Mouse (Mus musculus) forebrain, embryonic 13.5 days (tissue): ENCODE measurements around the gene 1700056E22Rik. TPM values are rescaled to one million over a fixed set of nuclear protein-coding genes. Genes with fewer than 3 reads are reported as not detected.

ENCODE experiments used
- ATAC-seq: fragments of 200-750 bp; cut with Nextera tagmentation; 2 replicates; pipeline ENCODE4 v1.8.0; 2017
- H3K27ac ChIP-seq: fragments of 300-500 bp; sonication (generic); 2 replicates; pipeline ENCODE4 v1.5.1; 2015; ENCODE audit warnings: inconsistent platforms, mild to moderate bottlenecking, moderate library complexity
- H3K27me3 ChIP-seq: fragments of 300-500 bp; sonication (generic); 2 replicates; pipeline ENCODE4 v1.6.1; 2015; ENCODE audit warnings: mild to moderate bottlenecking, inconsistent platforms
- H3K36me3 ChIP-seq: fragments of 300-500 bp; sonication (generic); 2 replicates; pipeline ENCODE4 v1.6.1; 2015; ENCODE audit warnings: mild to moderate bottlenecking, inconsistent platforms; ENCODE audit not compliant: poor library complexity, severe bottlenecking
- H3K4me1 ChIP-seq: fragments of 300-500 bp; sonication (generic); 2 replicates; pipeline ENCODE4 v1.6.1; 2015; ENCODE audit warnings: inconsistent platforms
- H3K4me2 ChIP-seq: fragments of 300-500 bp; sonication (generic); 2 replicates; pipeline ENCODE4 v1.6.1; 2015; ENCODE audit warnings: inconsistent platforms, mild to moderate bottlenecking, moderate library complexity
- H3K4me3 ChIP-seq: fragments of 300-500 bp; sonication (generic); 2 replicates; pipeline ENCODE4 v1.5.1; 2015; ENCODE audit warnings: mild to moderate bottlenecking, inconsistent platforms
- H3K9ac ChIP-seq: fragments of 300-500 bp; sonication (generic); 2 replicates; pipeline ENCODE4 v1.6.1; 2015; ENCODE audit warnings: mild to moderate bottlenecking, inconsistent platforms
- H3K9me3 ChIP-seq: fragments of 300-500 bp; sonication (generic); replicated peaks from 2 replicates; pipeline ENCODE4 v1.6.1; 2016; ENCODE audit warnings: inconsistent platforms
- WGBS: fragments of 180-500 bp; shearing (Covaris S2); methylation state at CpG from one replicate; pipeline ENCODE4 v1.1.7; 2015; 5-methylcytosine and 5-hydroxymethylcytosine counted together
- polyA plus RNA-seq: library from polyadenylated mRNA; unstranded; fragments of >200 nt; fragmentation: Nextera tagmentation; extraction: Ambion mirVana; gene quantifications from 2 replicates; pipeline ENCODE4 v1.2.1, GENCODE M21; 2015

Gene 1700056E22Rik
- 1.2 and 1.5 TPM in 2 replicates for polyA plus RNA-seq

DNA sequence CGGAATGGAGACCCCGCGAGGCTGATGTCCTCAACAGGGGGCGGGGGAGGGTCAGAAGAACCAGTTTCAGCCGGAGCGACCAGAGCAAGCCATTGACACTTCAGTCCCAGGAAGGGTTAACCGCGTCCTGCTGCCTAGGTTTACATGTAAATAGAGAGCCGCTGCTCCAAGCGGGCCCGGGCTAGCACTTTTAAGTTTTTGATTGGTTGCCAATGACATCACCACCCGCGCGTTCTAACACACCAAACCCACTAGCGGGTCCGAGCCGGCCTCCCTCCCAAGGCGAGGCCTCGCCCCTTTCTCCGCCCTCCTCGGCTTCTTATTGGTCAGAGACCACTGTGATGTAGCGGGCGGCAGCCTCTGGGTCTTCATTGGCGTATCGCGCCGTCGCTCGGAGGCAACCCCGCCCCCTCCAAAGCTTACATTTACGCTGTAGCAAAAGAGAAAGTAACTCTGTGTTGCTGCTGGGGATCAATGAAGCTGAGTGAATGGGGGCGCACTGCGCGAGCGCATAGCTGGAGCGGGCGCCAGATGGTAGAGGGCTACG is at the start of gene 1700056E22Rik:
TSS of gene 1700056E22Rik (minus strand) at position 291 of the 547 bp plus-strand sequence.
- peak within 1 kb of the TSS; percentile 96 for H3K27ac ChIP-seq
- H3K9me3 ChIP-seq: no peaks in the 10 kb centered on the region
- WGBS: under 1% methylated on average over 38 of the region's 38 CpGs
- H3K4me1 ChIP-seq: peaks cover 51% of the 10 kb centered on the region
- peak within 1 kb of the TSS; percentile 68 for H3K4me3 ChIP-seq
- ATAC-seq: peak; percentile 98
- peak within 1 kb of the TSS; percentile 88 for H3K4me2 ChIP-seq
- no peaks in the 10 kb centered on the region for H3K27me3 ChIP-seq
- H3K36me3 ChIP-seq: peaks cover 18% of the 10 kb centered on the region
- peak within 1 kb of the TSS; percentile 83 for H3K9ac ChIP-seq

DNA sequence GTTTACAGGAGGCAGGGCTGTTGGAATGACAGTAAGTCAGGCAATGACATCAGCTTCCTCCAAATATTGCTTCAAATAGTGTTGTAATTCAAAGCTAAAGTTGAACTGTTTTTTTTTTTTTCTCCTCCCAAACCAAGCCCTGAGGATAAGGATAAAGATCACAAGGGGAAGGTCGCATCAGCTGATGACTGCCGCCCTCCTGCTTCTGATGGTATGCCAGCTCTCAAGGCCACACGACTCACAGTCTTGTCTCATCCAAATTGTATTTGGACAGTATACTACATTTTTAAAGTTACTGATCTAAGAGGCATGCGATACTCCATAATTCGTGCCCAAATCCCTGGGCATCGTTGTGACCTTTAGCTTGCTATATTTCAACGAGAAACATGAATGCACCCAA is 49.1 kb upstream of the 1700056E22Rik start:
- 91% methylated on average over 7 of the region's 7 CpGs for WGBS
- ATAC-seq: no peak
- H3K4me2 ChIP-seq: no peak overlapping the region
- no peaks in the 10 kb centered on the region for H3K27me3 ChIP-seq
- no peak overlapping the region for H3K9ac ChIP-seq
- no peaks in the 10 kb centered on the region for H3K36me3 ChIP-seq
- H3K9me3 ChIP-seq: no peaks in the 10 kb centered on the region
- H3K4me1 ChIP-seq: no peaks in the 10 kb centered on the region
- H3K27ac ChIP-seq: no peak overlapping the region
- H3K4me3 ChIP-seq: no peak overlapping the region

DNA sequence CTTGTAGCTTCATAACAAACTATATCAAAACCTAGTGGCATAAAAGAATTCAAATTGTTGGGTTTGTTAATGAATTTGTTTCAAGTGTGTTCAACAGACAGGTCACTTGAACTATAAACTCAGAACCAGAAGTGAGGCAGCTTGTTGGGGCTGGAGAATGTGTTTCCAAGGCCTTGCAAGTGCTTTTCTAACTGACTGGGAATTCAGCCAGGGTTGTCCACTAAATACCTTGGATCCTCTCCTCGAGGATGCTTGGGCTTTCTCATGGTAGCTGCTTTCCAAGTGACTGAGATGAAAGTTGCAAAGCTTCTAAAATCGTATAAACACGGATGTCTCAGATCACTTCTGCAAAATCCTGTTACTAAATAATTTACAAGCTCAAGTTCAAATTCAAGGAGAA is 48.6 kb upstream of the 1700056E22Rik start:
- Histone ChIP-seq H3K9ac (no peak overlapping the region), H3K36me3 (no peaks in the 10 kb centered on the region), H3K27me3 (no peaks in the 10 kb centered on the region), H3K4me3 (no peak overlapping the region), H3K27ac (no peak overlapping the region), H3K4me1 (no peaks in the 10 kb centered on the region), H3K4me2 (no peak overlapping the region), H3K9me3 (no peaks in the 10 kb centered on the region)
- WGBS: 86% methylated on average over 3 of the region's 3 CpGs
- no peak for ATAC-seq

DNA sequence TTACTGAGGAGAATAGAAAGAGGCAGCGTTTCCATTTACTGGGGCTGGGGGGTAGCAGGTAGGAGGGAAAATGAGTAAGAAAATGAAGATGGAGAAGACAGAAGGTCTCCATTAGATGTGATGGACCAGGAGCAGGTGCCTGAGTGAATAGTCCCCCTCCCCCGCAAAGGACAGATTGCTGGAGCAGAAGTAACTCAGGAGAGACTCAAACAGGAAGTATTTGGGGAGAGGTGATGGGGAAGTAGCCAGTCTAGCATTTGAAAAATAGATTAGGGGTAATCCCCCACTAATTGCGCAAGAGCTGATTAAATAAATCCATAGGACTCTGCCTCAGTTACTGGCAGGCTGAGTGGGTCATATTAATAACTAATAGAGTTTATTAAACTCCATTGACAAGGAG is 45.2 kb upstream of the 1700056E22Rik start:
- no peaks in the 10 kb centered on the region for H3K27me3 ChIP-seq
- ATAC-seq: no peak
- H3K36me3 ChIP-seq: peaks cover 6% of the 10 kb centered on the region
- H3K9ac ChIP-seq: no peak overlapping the region
- no peaks in the 10 kb centered on the region for H3K4me1 ChIP-seq
- no peak overlapping the region for H3K4me2 ChIP-seq
- no peaks in the 10 kb centered on the region for H3K9me3 ChIP-seq
- H3K4me3 ChIP-seq: no peak overlapping the region
- WGBS: 97% methylated on average over 3 of the region's 3 CpGs
- no peak overlapping the region for H3K27ac ChIP-seq

DNA sequence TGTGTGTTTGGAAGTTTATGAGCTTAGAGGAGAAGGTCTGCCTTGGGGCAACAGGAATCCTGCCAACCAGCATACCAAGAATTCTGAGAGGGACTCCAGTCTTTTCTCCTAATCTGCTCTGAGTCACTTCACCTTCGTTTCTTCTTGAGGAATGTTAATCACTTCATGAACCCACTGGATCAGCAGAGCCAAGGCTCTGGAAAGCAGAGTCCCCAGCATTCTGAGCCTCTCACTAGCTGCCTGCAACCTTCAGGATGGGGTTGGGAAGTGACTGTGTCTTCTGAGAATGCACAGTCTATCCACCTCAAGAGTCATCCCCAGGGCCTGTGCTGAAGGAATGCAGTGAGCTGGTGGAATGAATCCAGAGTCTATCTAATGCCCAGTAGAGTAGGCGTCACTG is 42.7 kb upstream of the 1700056E22Rik start:
- Histone ChIP-seq H3K9ac (no peak overlapping the region), H3K4me2 (no peak overlapping the region), H3K27me3 (no peaks in the 10 kb centered on the region), H3K9me3 (no peaks in the 10 kb centered on the region), H3K4me3 (no peak overlapping the region), H3K27ac (no peak overlapping the region), H3K36me3 (peaks cover 26% of the 10 kb centered on the region), H3K4me1 (no peaks in the 10 kb centered on the region)
- ATAC-seq: no peak
- 63% methylated on average over 2 of the region's 2 CpGs for WGBS

DNA sequence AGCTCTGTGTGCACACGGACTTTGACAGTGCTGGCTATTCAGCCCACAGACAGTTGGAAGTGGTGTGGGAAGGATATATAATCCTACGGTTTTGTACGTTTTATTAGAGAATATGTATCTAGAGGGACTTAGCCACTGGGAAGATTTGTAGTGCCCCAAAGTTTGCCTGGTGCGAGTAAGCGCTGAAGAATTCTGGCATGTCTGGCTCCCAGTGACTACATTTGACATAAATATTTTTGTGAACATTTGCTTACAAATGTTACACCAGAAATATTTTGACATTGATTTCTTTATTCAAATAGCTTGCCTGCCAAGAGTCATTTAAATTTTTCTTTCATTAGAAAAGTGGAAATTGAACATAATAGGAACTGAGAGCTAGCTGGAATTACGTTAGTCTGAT is 42.0 kb upstream of the 1700056E22Rik start:
- Histone ChIP-seq H3K27me3 (no peaks in the 10 kb centered on the region), H3K9me3 (no peaks in the 10 kb centered on the region), H3K27ac (no peak overlapping the region), H3K36me3 (peaks cover 33% of the 10 kb centered on the region), H3K4me2 (no peak overlapping the region), H3K9ac (no peak overlapping the region), H3K4me3 (no peak overlapping the region), H3K4me1 (no peaks in the 10 kb centered on the region)
- ATAC-seq: no peak
- WGBS: 83% methylated on average over 6 of the region's 6 CpGs

DNA sequence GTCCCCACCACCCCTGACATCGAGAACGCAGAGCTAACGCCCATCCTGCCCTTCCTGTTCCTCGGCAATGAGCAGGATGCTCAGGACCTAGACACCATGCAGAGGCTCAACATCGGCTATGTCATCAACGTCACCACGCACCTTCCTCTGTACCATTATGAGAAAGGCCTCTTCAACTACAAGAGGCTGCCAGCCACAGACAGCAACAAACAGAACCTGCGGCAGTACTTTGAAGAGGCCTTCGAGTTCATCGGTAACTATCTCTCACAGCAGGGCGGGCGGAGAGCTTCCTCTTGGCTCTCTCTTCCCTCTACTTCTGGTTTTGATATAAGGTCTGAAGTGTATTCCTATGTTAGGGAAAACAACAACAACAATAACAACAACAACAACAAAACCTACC is 34.9 kb upstream of the 1700056E22Rik start:
- no peak overlapping the region for H3K9ac ChIP-seq
- no peak overlapping the region for H3K4me2 ChIP-seq
- no peaks in the 10 kb centered on the region for H3K9me3 ChIP-seq
- H3K36me3 ChIP-seq: peaks cover 45% of the 10 kb centered on the region
- no peaks in the 10 kb centered on the region for H3K27me3 ChIP-seq
- WGBS: 93% methylated on average over 12 of the region's 12 CpGs
- no peak for ATAC-seq
- no peak overlapping the region for H3K27ac ChIP-seq
- no peak overlapping the region for H3K4me3 ChIP-seq
- peaks cover 40% of the 10 kb centered on the region for H3K4me1 ChIP-seq

DNA sequence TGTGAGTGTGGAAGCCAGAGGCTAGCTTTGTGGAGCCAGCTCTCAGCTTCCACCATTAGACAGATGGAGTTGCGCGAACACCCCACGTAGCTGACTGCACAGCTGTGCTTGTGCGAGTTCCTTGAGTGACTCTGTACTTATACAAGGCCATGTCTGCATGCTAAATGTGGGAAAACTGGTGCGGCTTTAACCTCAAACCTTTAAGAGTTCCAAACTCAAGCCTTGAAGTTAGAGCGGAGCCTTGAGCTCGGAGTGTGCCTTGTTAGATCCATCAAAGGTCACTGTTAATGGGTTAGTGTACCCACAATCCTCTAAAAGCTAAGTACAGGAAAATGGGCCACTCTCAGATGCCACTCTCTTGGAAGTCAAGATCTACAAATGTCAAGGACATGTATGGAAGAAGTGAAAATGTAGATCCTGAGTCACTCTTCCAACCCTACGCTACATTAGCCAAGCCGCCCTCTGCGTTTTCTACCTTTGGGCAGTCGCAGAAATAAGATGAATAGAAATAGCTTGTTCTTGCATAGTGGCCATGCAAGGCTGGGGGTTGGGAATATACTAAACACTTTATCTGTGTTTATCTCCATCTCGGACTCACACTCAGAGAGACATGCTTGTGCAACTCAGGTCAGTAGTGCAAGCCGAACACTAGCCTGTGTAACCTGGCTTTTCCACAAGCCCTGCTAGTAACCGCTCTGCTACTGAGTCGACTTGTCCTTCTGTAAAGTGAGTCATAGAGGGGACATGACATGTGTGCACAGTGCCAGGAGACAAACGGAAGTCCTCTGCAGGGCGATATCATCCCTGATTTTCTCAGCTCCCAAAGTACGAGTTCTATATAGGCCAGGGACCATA is 33.8 kb upstream of the 1700056E22Rik start:
- 91% methylated on average over 18 of the region's 18 CpGs for WGBS
- H3K27ac ChIP-seq: peak overlapping the region; percentile 54; the same call in 1 of the 2 replicates

DNA sequence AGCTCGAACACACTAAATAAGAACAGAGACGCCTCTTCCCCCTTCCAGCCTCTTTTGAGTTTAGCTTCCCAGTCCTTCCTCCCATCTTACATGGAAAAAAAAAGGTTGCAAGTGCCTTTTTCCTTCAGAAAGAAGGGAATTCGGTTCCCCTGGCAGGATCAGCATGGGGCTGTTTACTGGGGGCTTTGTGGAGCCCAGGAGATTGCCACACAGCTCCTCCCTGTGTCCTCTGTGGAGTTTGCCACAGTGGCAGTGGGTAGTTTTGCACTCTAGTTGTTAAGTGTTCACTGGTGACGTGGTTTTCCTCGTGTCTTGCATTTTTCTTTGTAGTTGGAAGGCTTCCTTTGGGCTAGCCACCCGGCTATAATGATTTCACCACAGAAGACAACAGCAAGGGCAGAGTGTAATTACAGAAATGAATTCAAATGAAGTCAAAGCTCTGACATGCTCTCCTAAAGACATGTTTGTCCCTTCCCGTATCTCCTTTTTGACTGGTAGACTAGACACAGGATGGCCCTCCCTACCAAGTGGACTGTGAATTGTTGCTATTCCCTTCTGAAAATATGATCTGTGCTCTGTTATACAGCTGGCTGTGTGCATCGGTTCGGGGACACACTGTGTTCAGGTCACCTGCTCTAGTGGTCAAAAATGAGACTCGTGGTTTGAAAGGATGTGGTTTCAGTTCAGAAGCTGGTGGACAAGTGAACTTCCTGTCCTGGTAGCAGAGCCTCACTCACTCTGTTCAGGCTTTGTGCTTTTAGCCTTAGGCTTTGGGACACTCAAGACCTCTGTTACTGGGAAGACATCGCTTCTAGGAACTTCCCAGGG is 32.6 kb upstream of the 1700056E22Rik start:
- WGBS: 33% methylated on average over 11 of the region's 11 CpGs
- H3K36me3 ChIP-seq: peaks cover 27% of the 10 kb centered on the region
- H3K4me2 ChIP-seq: peak overlapping the region; percentile 34
- H3K27ac ChIP-seq: peak overlapping the region; percentile 92
- H3K9ac ChIP-seq: peak overlapping the region; percentile 48
- H3K27me3 ChIP-seq: no peaks in the 10 kb centered on the region
- peaks cover 41% of the 10 kb centered on the region for H3K4me1 ChIP-seq
- ATAC-seq: peak; percentile 69
- H3K4me3 ChIP-seq: no peak overlapping the region
- H3K9me3 ChIP-seq: no peaks in the 10 kb centered on the region

More for the DNA sequence above, 33.8 kb upstream of the 1700056E22Rik start:
- no peak overlapping the region for H3K4me2 ChIP-seq
- H3K36me3 ChIP-seq: peaks cover 35% of the 10 kb centered on the region
- H3K4me1 ChIP-seq: peaks cover 40% of the 10 kb centered on the region
- ATAC-seq: no peak
- H3K4me3 ChIP-seq: no peak overlapping the region
- no peaks in the 10 kb centered on the region for H3K9me3 ChIP-seq
- no peak overlapping the region for H3K9ac ChIP-seq
- H3K27me3 ChIP-seq: no peaks in the 10 kb centered on the region

DNA sequence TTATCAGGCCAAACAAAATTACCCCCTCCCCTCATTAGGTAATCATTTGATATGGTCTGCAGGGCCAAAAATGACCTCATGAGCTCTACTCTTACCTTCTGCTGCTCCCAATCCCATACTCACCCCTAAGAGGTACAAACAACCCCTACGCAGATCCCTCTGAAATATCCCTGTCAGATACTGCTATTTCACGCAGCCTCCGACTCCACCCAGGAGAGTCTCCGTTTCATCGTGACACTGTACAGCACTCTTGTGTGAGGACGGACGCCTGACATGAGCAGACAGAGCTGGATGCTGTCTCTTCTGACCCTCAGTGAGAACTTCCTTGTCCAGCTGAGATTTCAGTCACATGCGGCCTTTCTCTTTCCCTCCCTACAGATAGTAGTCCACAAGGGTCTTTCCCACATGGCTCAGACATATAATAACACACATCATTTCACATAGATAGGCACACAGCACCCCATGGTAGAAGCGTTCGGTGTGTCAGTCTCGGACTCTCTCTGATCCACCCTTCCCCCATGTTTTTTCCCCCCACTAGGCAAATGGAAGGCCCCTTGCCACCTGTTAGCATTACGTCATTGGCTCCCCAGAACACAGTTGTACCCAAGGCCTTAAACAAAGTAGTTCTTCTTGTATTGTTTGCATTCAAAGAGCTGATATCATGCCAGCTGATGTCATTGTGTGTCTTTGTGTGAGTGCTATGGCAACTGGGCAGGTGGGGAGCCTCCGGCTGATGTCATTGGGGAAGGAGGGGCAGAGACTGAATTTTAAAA is 31.7 kb upstream of the 1700056E22Rik start:
- 37% methylated on average over 13 of the region's 13 CpGs for WGBS
- peaks cover 46% of the 10 kb centered on the region for H3K4me1 ChIP-seq
- H3K9ac ChIP-seq: peak overlapping the region; percentile 23; the same call in 1 of the 2 replicates
- no peak overlapping the region for H3K4me3 ChIP-seq
- H3K9me3 ChIP-seq: no peaks in the 10 kb centered on the region
- peaks cover 18% of the 10 kb centered on the region for H3K36me3 ChIP-seq
- H3K27ac ChIP-seq: peak overlapping the region; percentile 92
- ATAC-seq: peak; percentile 90
- peak overlapping the region; percentile 34 for H3K4me2 ChIP-seq
- H3K27me3 ChIP-seq: no peaks in the 10 kb centered on the region

DNA sequence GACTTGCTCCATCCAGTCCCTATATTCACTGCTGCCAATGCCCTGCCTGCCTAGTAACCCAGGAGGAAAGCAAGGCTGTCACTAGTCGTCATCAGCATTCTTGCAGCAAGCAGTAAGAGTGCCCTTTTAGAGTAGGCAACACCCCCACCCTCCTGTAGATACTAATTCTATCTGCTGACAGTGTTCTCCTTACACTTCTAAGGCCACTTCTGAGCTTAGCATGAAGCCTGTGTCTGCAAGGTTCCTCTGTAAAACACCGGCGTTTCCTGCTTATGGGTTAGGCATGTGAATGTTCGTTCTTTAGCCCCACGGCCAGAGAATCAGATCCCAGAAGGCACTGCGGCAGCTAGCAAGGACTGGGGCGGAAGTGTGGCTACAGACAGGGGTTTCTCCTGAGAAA is 30.2 kb upstream of the 1700056E22Rik start:
- Histone ChIP-seq H3K36me3 (peaks cover 8% of the 10 kb centered on the region), H3K4me1 (peaks cover 51% of the 10 kb centered on the region), H3K4me3 (no peak overlapping the region), H3K9ac (no peak overlapping the region), H3K9me3 (no peaks in the 10 kb centered on the region), H3K27me3 (no peaks in the 10 kb centered on the region), H3K27ac (no peak overlapping the region), H3K4me2 (no peak overlapping the region)
- WGBS: 86% methylated on average over 7 of the region's 7 CpGs
- no peak for ATAC-seq
